Mouse (Mus musculus) brain, embryonic 14.5 days (tissue): Measurements from ENCODE around the gene Tox3.

Experiments
- CTCF ChIP-seq: fragments of 200-500 bp; IDR thresholded peaks from 2 replicates; pipeline ENCODE4 v1.5.1; 2012; ENCODE audit warnings: inconsistent platforms, mild to moderate bottlenecking, moderate library complexity, borderline replicate concordance; ENCODE audit not compliant: insufficient read depth, insufficient read length; ENCODE audit errors: extremely low read depth
- POLR2A ChIP-seq: fragments of 200-500 bp; IDR thresholded peaks from 2 replicates; pipeline ENCODE4 v1.6.1; 2012; ENCODE audit warnings: mild to moderate bottlenecking, inconsistent platforms, borderline replicate concordance; ENCODE audit not compliant: poor library complexity, insufficient read depth, insufficient read length, severe bottlenecking; ENCODE audit errors: extremely low read depth

GRCm38 (mm10) chr8:90321255-90321654 is 26.9 kb downstream of the Tox3 start:
- TF ChIP-seq POLR2A (no peak), CTCF (no peak)
